Mouse (Mus musculus) CH12.LX (cell line): ENCODE data around the gene Tcea3. TPM values are rescaled to one million over a fixed set of nuclear protein-coding genes. Genes with fewer than 3 reads are reported as not detected.
A peak's percentile ranks its signal among the peaks of the same experiment; 100 is the strongest.

ENCODE experiments used
- DNase-seq: peaks from one replicate; pipeline ENCODE4 v3.0.0-alpha.2; 2013; ENCODE audit errors: extremely low read depth
- H3K27ac ChIP-seq: 2 replicates; pipeline ENCODE4 v1.5.1; 2012; ENCODE audit warnings: low read depth, mild to moderate bottlenecking, control low read depth, moderate library complexity; ENCODE audit not compliant: insufficient read depth
- H3K27me3 ChIP-seq: replicated peaks from 2 replicates; pipeline ENCODE3; 2012; ENCODE audit warnings: inconsistent platforms
- H3K36me3 ChIP-seq, 2 experiments: replicated peaks in 1 of 2; 2 replicates each; pipeline versions ENCODE3 to v1.6.1; 2012; ENCODE audit warnings: inconsistent platforms in 1 of 2, low read length in 1 of 2, mild to moderate bottlenecking in 1 of 2, mixed read lengths in 1 of 2, moderate library complexity in 1 of 2; ENCODE audit not compliant: control insufficient read depth in 1 of 2, insufficient read depth in 1 of 2
- H3K4me1 ChIP-seq, 2 experiments: 2 replicates each; pipeline ENCODE4 v1.6.1; 2012; ENCODE audit warnings: inconsistent platforms in 1 of 2, moderate library complexity in 1 of 2; ENCODE audit not compliant: insufficient read depth in 2 of 2, control insufficient read depth in 1 of 2
- H3K4me2 ChIP-seq: 2 replicates; pipeline ENCODE4 v1.6.1; 2012; ENCODE audit warnings: low read depth, mild to moderate bottlenecking, control low read depth; ENCODE audit not compliant: poor library complexity, insufficient read depth, severe bottlenecking
- H3K4me3 ChIP-seq, 3 experiments: fragments of 150-350 bp in 1 of 3; sonication (generic) in 1 of 3; replicated peaks in 1 of 3; 2 replicates each; pipeline versions ENCODE3 to v1.5.1; 2011 to 2012; ENCODE audit warnings: low read depth in 2 of 3, low read length in 2 of 3, mild to moderate bottlenecking in 2 of 3, moderate library complexity in 2 of 3, control low read depth in 1 of 3, improper control_type of control experiment in 1 of 3, inconsistent platforms in 1 of 3, mixed read lengths in 1 of 3; ENCODE audit not compliant: poor library complexity in 1 of 3
- H3K79me2 ChIP-seq: replicated peaks from 2 replicates; pipeline ENCODE4 v1.6.1; 2012; ENCODE audit warnings: mild to moderate bottlenecking, moderate library complexity; ENCODE audit not compliant: control insufficient read depth, poor library complexity, insufficient read depth, severe bottlenecking; ENCODE audit errors: extremely low read depth
- H3K9ac ChIP-seq: 2 replicates; pipeline ENCODE4 v1.6.1; 2012; ENCODE audit warnings: low read depth, mild to moderate bottlenecking, control low read depth, moderate library complexity; ENCODE audit not compliant: insufficient read depth
- H3K9me3 ChIP-seq: replicated peaks from 2 replicates; pipeline ENCODE3; 2012; ENCODE audit warnings: low read length, inconsistent platforms, mixed read lengths
- BHLHE40 ChIP-seq: IDR thresholded peaks from 2 replicates; pipeline ENCODE4 v1.6.1; 2011; ENCODE audit warnings: mild to moderate bottlenecking, low read depth, low read length, improper control_type of control experiment
- CHD1 ChIP-seq: IDR thresholded peaks from 2 replicates; pipeline ENCODE4 v1.6.1; 2012; ENCODE audit warnings: low read depth, low read length, improper control_type of control experiment, inconsistent platforms
- CTCF ChIP-seq, 2 experiments: IDR thresholded peaks in 1 of 2; conservative IDR thresholded peaks in 1 of 2; 2 replicates each; pipeline ENCODE4 v1.5.1; 2011 to 2012; ENCODE audit warnings: low read depth in 2 of 2, low read length in 2 of 2, improper control_type of control experiment in 1 of 2, inconsistent platforms in 1 of 2, mild to moderate bottlenecking in 1 of 2, moderate library complexity in 1 of 2
- E2F4 ChIP-seq: IDR thresholded peaks from 2 replicates; pipeline ENCODE4 v1.6.1; 2011; ENCODE audit warnings: low read depth, low read length, improper control_type of control experiment; ENCODE audit not compliant: insufficient replicate concordance
- ELF1 ChIP-seq: IDR thresholded peaks from 2 replicates; pipeline ENCODE4 v1.6.1; 2014; ENCODE audit warnings: low read depth, mild to moderate bottlenecking, inconsistent platforms, low read length, improper control_type of control experiment
- EP300 ChIP-seq: IDR thresholded peaks from 2 replicates; pipeline ENCODE4 v1.6.1; 2011; ENCODE audit warnings: low read length, improper control_type of control experiment
- ETS1 ChIP-seq: conservative IDR thresholded peaks from 2 replicates; pipeline ENCODE4 v1.6.1; 2012; ENCODE audit warnings: low read depth, mild to moderate bottlenecking, inconsistent platforms, low read length, improper control_type of control experiment, moderate library complexity
- HCFC1 ChIP-seq: IDR thresholded peaks from 2 replicates; pipeline ENCODE4 v1.6.1; 2012; ENCODE audit warnings: low read depth, mild to moderate bottlenecking, inconsistent platforms, low read length, improper control_type of control experiment
- IRF4 ChIP-seq: IDR thresholded peaks from 2 replicates; pipeline ENCODE4 v1.6.1; 2014; ENCODE audit warnings: low read depth, mild to moderate bottlenecking, inconsistent platforms, low read length, improper control_type of control experiment
- JUN ChIP-seq: IDR thresholded peaks from 2 replicates; pipeline ENCODE4 v1.6.1; 2011; ENCODE audit warnings: low read depth, mild to moderate bottlenecking, low read length, improper control_type of control experiment, moderate library complexity; ENCODE audit not compliant: insufficient read depth
- JUND ChIP-seq: conservative IDR thresholded peaks from 2 replicates; pipeline ENCODE4 v1.6.1; 2011; ENCODE audit warnings: low read depth, low read length, improper control_type of control experiment
- KAT2A ChIP-seq: IDR thresholded peaks from 2 replicates; pipeline ENCODE4 v1.6.1; 2012; ENCODE audit warnings: low read length, improper control_type of control experiment, inconsistent platforms; ENCODE audit not compliant: insufficient replicate concordance
- MAFK ChIP-seq: IDR thresholded peaks from 2 replicates; pipeline ENCODE4 v1.6.1; 2011; ENCODE audit warnings: low read length, improper control_type of control experiment; ENCODE audit not compliant: insufficient replicate concordance
- MAX ChIP-seq: IDR thresholded peaks from 2 replicates; pipeline ENCODE4 v1.6.1; 2011; ENCODE audit warnings: low read length, improper control_type of control experiment
- MAZ ChIP-seq: IDR thresholded peaks from 2 replicates; pipeline ENCODE4 v1.6.1; 2012; ENCODE audit warnings: low read depth, mild to moderate bottlenecking, inconsistent platforms, low read length, improper control_type of control experiment, moderate library complexity
- MEF2A ChIP-seq: IDR thresholded peaks from 2 replicates; pipeline ENCODE4 v1.6.1; 2014; ENCODE audit warnings: low read depth, mild to moderate bottlenecking, inconsistent platforms, low read length, improper control_type of control experiment, borderline replicate concordance
- NRF1 ChIP-seq: IDR thresholded peaks from 2 replicates; pipeline ENCODE4 v1.6.1; 2014; ENCODE audit warnings: low read depth, mild to moderate bottlenecking, inconsistent platforms, low read length, improper control_type of control experiment, moderate library complexity
- PAX5 ChIP-seq: IDR thresholded peaks from 2 replicates; pipeline ENCODE4 v1.6.1; 2012; ENCODE audit warnings: low read length, inconsistent platforms, mixed read lengths
- POLR2AphosphoS2 ChIP-seq: IDR thresholded peaks from 2 replicates; pipeline ENCODE4 v1.6.1; 2011; ENCODE audit warnings: low read depth, low read length, improper control_type of control experiment
- RAD21 ChIP-seq: IDR thresholded peaks from 2 replicates; pipeline ENCODE4 v1.6.1; 2011; ENCODE audit warnings: low read depth, mild to moderate bottlenecking, low read length, improper control_type of control experiment, moderate library complexity
- SIN3A ChIP-seq: IDR thresholded peaks from 2 replicates; pipeline ENCODE4 v1.6.1; 2012; ENCODE audit warnings: low read length, improper control_type of control experiment, inconsistent platforms
- SMC3 ChIP-seq: IDR thresholded peaks from 2 replicates; pipeline ENCODE4 v1.6.1; 2011; ENCODE audit warnings: low read depth, low read length, improper control_type of control experiment
- TBP ChIP-seq: conservative IDR thresholded peaks from 2 replicates; pipeline ENCODE4 v1.6.1; 2011; ENCODE audit warnings: low read depth, low read length, improper control_type of control experiment
- TCF12 ChIP-seq: IDR thresholded peaks from 2 replicates; pipeline ENCODE4 v1.6.1; 2014; ENCODE audit warnings: low read depth, mild to moderate bottlenecking, inconsistent platforms, low read length, improper control_type of control experiment
- UBTF ChIP-seq: IDR thresholded peaks from 2 replicates; pipeline ENCODE4 v1.6.1; 2012; ENCODE audit warnings: low read depth, mild to moderate bottlenecking, inconsistent platforms, low read length, improper control_type of control experiment, moderate library complexity
- USF2 ChIP-seq: conservative IDR thresholded peaks from 2 replicates; pipeline ENCODE4 v1.6.1; 2011; ENCODE audit warnings: low read depth, low read length, improper control_type of control experiment
- ZC3H11A ChIP-seq: IDR thresholded peaks from 2 replicates; pipeline ENCODE4 v1.6.1; 2012; ENCODE audit warnings: low read depth, mild to moderate bottlenecking, inconsistent platforms, low read length, improper control_type of control experiment
- ZKSCAN1 ChIP-seq: IDR thresholded peaks from 2 replicates; pipeline ENCODE4 v1.6.1; 2012; ENCODE audit warnings: low read depth, inconsistent platforms, low read length, improper control_type of control experiment, borderline replicate concordance
- ZMIZ1 ChIP-seq: IDR thresholded peaks from 2 replicates; pipeline ENCODE4 v1.6.1; 2012; ENCODE audit warnings: low read depth, mild to moderate bottlenecking, inconsistent platforms, low read length, improper control_type of control experiment
- dilution Hi-C: fragments of 300-500 bp; cut with MboI; formaldehyde crosslinking; loops from 2 replicates; pipeline ENCODE4 v1.14.3; 2020; ENCODE audit warnings: low sequenced_read_pairs; ENCODE audit not compliant: extremely low pct_unique_long_range_greater_than_20kb, extremely low pct_ligation_motif_present
- in situ Hi-C: fragments of 300-500 bp; cut with MboI; formaldehyde crosslinking; loops from 3 replicates; pipeline ENCODE4 v1.14.3; 2019; ENCODE audit warnings: low sequenced_read_pairs, low pct_ligation_motif_present, low pct_unique_long_range_greater_than_20kb, mixed read lengths
- polyA plus RNA-seq: library from polyadenylated mRNA; unstranded; fragments of >175 nt; gene quantifications from 2 replicates; pipeline ENCODE4 v1.2.1, GENCODE M21; 2012; ENCODE audit warnings: low read depth; ENCODE audit not compliant: insufficient read length
- total RNA-seq, 2 experiments: library from RNA; depleted of rRNA; stranded (reverse); fragments of 300-350 nt in 1 of 2; fragments of >200 nt in 1 of 2; gene quantifications; 2 replicates each; pipeline ENCODE4 v1.2.3; 2012 to 2014

Tcea3 gene
- total and polyA plus RNA-seq, 3 experiments: not detected

- dilution Hi-C loops (no loop called here), in situ Hi-C loops (loop anchor here (5.0 kb wide), 1 partner anchor 40 kb away; no protein-coding TSS in a partner anchor)
- no peak overlapping the region for H3K27ac ChIP-seq
- TF ChIP-seq EP300: no peak
- TF ChIP-seq MEF2A: no peak
- TF ChIP-seq PAX5: no peak
- no peak for TF ChIP-seq ZMIZ1
- TF ChIP-seq ZC3H11A: no peak
- no peak for TF ChIP-seq BHLHE40
- TF ChIP-seq JUN: no peak
- TF ChIP-seq E2F4: no peak
- no peak for TF ChIP-seq KAT2A
- TF ChIP-seq HCFC1: no peak
- TF ChIP-seq MAX: no peak
- TF ChIP-seq ELF1: no peak
- TF ChIP-seq USF2: no peak
- no peak for TF ChIP-seq MAFK
- peak; percentile 87 for TF ChIP-seq RAD21
- TF ChIP-seq SMC3: peak; percentile 62
- TF ChIP-seq TBP: no peak
- TF ChIP-seq ETS1: no peak
- TF ChIP-seq SIN3A: no peak
- TF ChIP-seq NRF1: no peak
- TF ChIP-seq JUND: no peak
- TF ChIP-seq CHD1: no peak
- no peak for TF ChIP-seq POLR2AphosphoS2
- TF ChIP-seq CTCF (conservative IDR thresholded peaks at IDR 0.05 in 1 of 2, IDR thresholded peaks at IDR 0.05 in 1 of 2; ENCODE audit: low read depth in 2 of 2, low read length in 2 of 2): peak; percentile 74 to 90
- TF ChIP-seq TCF12: no peak
- no peak; the same call in 1 of the 2 replicates for TF ChIP-seq MAZ
- TF ChIP-seq ZKSCAN1: no peak
- no peak for TF ChIP-seq UBTF
- peak; percentile 10; the same call in 1 of the 2 replicates for TF ChIP-seq IRF4
- H3K9me3 ChIP-seq: no peaks in the 10 kb centered on the region
- peaks cover 41% of the 10 kb centered on the region for H3K27me3 ChIP-seq
- peak; percentile 61 for DNase-seq
- H3K4me1 ChIP-seq: peaks cover 0 to 8% of the 10 kb centered on the region in 2 experiments; a peak in 2 of 4 replicates
- no peak overlapping the region for H3K4me3 ChIP-seq
- no peaks in the 10 kb centered on the region for H3K36me3 ChIP-seq
- H3K79me2 ChIP-seq: no peaks in the 10 kb centered on the region
- H3K4me2 ChIP-seq: no peak overlapping the region
- no peak overlapping the region for H3K9ac ChIP-seq
Measured at GRCm38 (mm10) chr4:136202509-136202908, 45.0 kb upstream of the Tcea3 start.
